Mouse (Mus musculus): ENCODE measurements at regions not wholly inside any gene's neighbourhood (a gene's known extent, or its start where the extent isn't known, plus 50 kb on each side); places are given as distances from the start of the nearest gene placed in this dataset.

GRCm38 (mm10) chr11:19736926-19737325 lies 187.2 kb upstream of the Spred2 start:
- ATAC-seq (replicated peaks; ENCODE audit: poor library complexity), result no peak

- ATAC-seq (replicated peaks; ENCODE audit: poor library complexity), result no peak
Observed at GRCm38 (mm10) chr11:19737331-19737730, 186.8 kb upstream of the Spred2 start.

- no peak for ATAC-seq (replicated peaks; ENCODE audit: poor library complexity)
Observed at GRCm38 (mm10) chr11:19737807-19738206, 186.4 kb upstream of the Spred2 start.

DNA sequence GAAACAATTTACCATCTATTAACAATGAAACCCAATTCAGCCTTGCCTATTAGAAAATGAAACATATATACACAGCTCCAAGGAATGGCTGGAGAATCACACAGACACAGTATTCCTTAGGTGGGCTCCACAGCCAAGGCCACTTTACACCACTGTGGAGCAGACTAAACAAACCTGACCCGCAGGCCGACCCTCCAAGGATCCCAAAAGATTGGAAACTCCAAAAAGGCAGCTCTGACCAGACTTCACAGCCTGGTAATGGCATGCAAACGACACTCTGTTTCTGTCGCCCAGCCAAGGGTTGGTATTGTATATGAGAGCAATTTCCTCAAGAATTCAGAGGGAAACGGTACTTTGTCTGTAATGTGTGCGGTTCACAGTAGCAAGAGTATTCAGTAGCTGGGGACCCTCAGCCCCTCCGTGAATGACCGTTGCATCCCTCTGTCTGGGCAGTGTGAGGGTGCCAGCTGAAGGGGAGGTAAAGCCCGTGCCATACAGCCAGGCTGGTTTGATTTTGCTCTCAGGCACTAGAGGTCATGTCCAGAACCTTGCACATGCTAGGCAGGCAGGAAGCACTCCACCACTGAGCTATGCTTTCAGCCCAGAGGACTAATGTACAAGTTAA lies 184.5 kb upstream of the Spred2 start:
- no peak for ATAC-seq (replicated peaks; ENCODE audit: poor library complexity)

GRCm38 (mm10) chr11:19740562-19740961 lies 183.6 kb upstream of the Spred2 start:
- ATAC-seq (replicated peaks; ENCODE audit: poor library complexity), result no peak

- no peak for ATAC-seq (replicated peaks; ENCODE audit: poor library complexity)
Observed at GRCm38 (mm10) chr11:19747097-19747972, 176.8 kb upstream of the Spred2 start.

- no peak for ATAC-seq (replicated peaks; ENCODE audit: poor library complexity)
Observed at GRCm38 (mm10) chr11:19747973-19748559, 176.1 kb upstream of the Spred2 start.

GRCm38 (mm10) chr11:19758892-19759291 lies 165.3 kb upstream of the Spred2 start:
- ATAC-seq (replicated peaks; ENCODE audit: poor library complexity), result no peak

DNA sequence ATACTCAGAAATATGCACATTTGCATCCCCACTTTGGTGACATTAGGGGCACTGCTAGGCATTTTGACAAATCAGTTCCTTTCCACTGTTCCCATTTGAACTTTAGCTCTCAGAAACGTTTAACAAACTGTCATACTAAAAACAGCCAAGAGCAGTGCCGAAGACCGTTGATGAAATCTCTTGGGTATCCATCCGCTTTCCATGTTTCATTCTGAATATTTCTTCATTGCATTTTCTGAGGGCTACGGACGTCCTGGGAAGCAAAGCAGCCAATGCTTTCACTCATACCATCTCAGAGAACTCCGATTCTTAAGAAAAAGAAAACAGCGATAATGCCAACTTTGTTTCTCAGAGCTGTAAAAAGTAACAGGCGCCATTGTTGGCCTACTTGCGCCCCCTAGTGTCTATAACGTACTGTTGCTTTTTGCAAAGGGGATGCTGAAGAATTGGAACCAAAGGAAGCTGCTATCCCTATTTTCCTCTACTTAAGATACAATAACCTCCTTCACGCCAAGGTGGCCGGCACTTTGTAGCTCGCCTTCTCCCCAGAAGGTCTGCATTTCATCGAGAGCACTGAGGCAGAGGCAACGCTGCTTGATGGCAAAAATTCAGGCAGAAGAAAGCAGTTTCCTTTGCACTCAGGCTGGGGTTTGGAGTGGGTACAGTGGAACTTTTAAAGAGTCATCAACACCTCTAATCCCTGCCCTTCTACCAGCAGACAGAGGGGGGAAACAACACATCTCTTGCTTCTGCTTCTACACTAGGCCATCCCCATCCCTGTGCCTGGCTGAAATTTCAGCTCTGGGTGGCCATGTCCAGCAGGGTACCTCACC lies 163.1 kb upstream of the Spred2 start:
- peak; percentile 77 for ATAC-seq (replicated peaks; ENCODE audit: poor library complexity)

- no peak for ATAC-seq (replicated peaks; ENCODE audit: poor library complexity)
Observed at GRCm38 (mm10) chr11:19761694-19761976, 162.5 kb upstream of the Spred2 start.

- ATAC-seq (replicated peaks; ENCODE audit: poor library complexity), result no peak
Observed at GRCm38 (mm10) chr11:19767316-19767715, 156.9 kb upstream of the Spred2 start.

DNA sequence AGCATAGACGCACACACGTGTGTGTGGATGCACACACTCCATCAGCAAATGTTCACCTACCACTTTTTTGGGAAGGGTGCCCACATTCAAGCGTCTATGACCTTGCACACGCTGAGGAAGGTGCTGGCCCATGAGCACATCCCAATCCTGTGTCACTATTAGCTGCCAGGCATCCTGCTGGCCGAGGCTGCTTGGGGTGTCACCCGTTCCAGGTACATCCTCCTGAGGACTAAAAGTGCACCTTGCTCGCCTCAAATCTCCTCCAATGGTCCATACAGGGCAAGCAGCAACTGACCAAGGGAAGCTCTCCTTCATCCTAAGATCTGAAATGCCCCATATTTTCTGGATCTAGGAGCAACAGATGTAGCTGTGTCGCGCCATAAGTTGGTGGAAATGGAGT lies 156.3 kb upstream of the Spred2 start:
- ATAC-seq (replicated peaks; ENCODE audit: poor library complexity), result no peak

- no peak for ATAC-seq (replicated peaks; ENCODE audit: poor library complexity)
Observed at GRCm38 (mm10) chr11:19768962-19769361, 155.2 kb upstream of the Spred2 start.

- no peak for ATAC-seq (replicated peaks; ENCODE audit: poor library complexity)
Observed at GRCm38 (mm10) chr11:19774010-19774409, 150.2 kb upstream of the Spred2 start.

DNA sequence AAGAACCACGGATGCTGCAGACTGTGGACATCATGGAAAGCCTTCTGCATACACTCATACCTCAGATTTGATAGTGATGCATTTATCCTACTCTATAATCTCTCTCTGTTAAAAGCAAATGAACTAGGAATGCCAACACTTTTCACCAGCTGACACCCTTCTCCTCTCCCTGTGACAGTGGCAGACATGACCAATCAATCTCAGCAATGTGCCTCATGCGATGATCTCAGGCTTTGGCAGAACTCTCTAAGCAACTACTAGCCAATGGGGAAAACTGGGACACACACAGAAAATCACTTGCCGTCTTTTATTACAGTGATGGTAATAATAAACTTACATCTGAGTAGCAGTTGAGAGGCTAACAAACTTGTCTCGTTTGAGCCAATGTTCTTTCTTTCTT lies 148.4 kb upstream of the Spred2 start:
- ATAC-seq (replicated peaks; ENCODE audit: poor library complexity), result no peak

DNA sequence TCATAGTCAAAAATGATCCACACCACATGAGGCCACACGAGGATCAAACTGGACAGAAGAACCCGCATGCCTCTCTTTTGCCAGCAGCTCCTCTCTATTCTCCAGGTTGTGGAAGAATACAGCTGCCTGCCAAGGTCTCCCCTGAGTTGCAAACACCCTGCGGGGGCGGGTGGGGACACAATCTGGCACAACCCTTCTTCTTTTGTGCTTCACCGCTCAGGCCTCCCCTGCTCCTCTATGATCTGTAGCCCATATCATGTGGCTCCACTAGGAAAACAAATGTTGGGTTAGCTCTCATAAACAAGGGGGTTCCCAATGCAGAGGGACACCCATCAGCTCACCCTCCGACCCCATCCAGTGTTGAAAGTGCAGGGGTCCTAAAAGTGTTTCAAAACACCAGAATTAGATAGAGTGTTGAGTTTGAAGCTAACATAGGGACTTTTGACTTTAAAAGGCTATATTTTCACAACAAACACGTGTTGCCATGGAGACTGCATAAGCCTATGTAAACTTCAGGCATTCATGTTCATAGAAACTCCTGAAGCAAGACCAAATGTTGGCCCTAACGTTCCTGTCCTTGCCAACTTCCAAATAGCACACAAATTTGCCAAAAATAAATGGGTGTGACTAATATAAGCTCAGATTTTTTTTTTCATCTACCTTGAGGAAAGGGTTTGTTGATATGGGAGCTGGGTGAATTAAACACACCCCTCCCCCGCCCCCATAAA lies 147.5 kb upstream of the Spred2 start:
- no peak for ATAC-seq (replicated peaks; ENCODE audit: poor library complexity)

DNA sequence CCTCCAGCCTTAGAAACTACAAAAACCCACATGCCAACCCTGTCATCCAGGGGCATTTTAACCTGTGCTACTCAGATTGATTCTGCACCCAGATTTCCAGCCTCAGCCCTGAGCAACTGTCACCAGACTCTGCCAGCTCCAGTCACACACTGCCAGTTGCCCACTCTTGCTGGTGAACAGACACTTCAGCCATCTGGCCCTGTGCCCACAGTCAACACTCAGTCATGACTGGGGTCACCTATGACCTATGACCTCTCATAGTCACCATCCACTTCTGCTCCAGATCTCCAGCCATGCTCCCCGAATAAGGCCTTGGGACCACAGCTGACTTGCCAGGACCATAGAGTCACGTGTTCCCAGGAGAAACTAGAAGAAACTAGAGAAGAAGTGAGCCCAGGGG lies 146.0 kb upstream of the Spred2 start:
- no peak for ATAC-seq (replicated peaks; ENCODE audit: poor library complexity)

DNA sequence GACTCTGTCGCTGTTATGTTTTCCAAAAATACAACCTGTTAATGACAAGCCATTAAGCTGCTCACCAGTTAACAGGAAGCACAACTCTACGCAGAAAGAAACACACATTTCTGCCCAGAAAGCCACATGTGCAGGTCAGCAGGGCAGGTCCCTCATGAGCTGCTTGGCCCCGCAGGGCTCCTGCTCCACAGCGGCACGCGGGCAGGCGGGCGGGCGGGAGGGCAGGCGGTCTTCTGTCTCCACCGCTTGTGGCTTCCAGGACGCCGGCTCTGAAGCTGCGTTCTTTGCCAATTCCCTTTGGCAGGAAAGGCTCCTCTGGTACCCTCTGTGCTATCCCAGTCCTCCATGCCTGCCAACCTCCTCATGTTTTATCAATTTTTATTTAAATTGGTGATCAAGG lies 139.1 kb upstream of the Spred2 start:
- no peak for ATAC-seq (replicated peaks; ENCODE audit: poor library complexity)

DNA sequence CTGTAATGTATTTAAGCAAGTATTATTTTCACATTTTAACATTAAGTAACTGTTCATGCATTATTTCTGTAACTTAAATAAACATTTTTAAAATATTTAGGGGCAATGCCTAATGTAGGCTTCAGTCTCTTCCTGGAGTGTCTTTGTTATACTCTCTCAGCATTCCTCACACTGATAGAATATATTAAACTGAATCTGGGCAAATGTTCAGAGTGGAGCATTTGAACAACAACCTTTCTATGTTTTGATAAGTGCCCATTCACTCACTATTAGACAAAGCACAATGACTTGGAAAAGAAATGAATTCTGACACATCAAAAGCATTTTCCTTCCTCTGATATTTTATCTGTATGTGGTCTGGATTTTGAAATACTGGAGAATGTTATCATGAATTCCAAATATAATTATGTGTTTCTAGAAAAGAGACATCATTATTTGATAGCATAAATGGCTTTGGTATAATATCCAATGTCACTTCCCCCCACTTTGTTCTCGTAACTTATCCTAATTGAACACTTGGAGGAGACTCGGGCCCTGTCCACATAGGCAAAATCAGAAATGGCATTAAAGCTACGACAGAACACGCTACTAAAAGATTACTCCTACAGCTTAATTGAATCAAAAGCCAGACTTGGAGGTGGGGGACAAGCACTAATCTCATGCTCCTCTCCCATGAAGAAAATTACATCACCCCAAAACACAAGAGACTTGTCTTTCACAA lies 127.1 kb upstream of the Spred2 start:
- no peak for ATAC-seq (replicated peaks; ENCODE audit: poor library complexity)

GRCm38 (mm10) chr11:19809359-19809758 lies 114.8 kb upstream of the Spred2 start:
- ATAC-seq (replicated peaks; ENCODE audit: poor library complexity), result no peak
